Mouse (Mus musculus) liver, adult 2 months (tissue): ENCODE measurements around the gene Smim17.

ENCODE experiments used
- CTCF ChIP-seq: fragments of 200-500 bp; IDR thresholded peaks from 2 replicates; pipeline ENCODE4 v1.5.1; 2011; ENCODE audit warnings: low read depth, low read length, control low read depth
- POLR2A ChIP-seq: fragments of 200-500 bp; IDR thresholded peaks from 2 replicates; pipeline ENCODE4 v1.6.1; 2011; ENCODE audit warnings: low read length, control low read depth; ENCODE audit not compliant: insufficient read depth; ENCODE audit errors: extremely low read depth

DNA sequence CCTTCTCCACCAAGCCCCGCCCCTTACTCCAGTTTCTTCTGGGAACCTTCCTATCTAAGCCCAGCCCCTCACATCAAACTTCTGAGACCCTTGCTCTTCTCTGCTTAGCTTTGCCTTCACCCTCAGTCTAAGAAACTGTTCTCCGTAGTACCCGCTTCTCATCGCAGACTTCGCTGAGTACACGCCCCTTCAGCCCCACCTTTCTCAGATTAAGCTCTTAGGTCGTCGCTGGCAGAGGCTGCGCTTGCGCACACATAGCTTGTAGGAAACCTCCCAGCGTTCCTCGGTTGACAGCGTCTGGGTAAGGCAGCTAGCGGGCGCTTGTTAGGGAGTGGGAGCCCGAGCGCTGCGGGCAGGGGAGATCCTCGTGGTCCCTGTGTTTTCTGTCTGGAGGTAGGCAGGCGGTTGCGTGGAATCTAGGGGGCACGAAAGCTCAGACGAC is 35.4 kb upstream of the Smim17 start, which contains the start of gene Zfp78:
- TF ChIP-seq CTCF: peak; percentile 21
- TF ChIP-seq POLR2A: 0 out of 2 replicates have a peak, but pooled peaks have one; percentile 64
